Mouse (Mus musculus): ENCODE results near the gene Pgm1. TPM values are rescaled to one million over a fixed set of nuclear protein-coding genes. Genes with fewer than 3 reads are reported as not detected.

Gene Pgm1
- total and polyA plus RNA-seq, 3 experiments: 6.7 to 28.6 TPM; not detected in 1

- H3K9me3 ChIP-seq (replicated peaks; ENCODE audit: insufficient read depth, low read length): no peaks in the 10 kb centered on the region
- no peaks in the 10 kb centered on the region for H3K4me1 ChIP-seq (ENCODE audit: control insufficient read depth in 1 of 2, insufficient read depth in 2 of 2, low read length in 2 of 2)
- TF ChIP-seq ZKSCAN1 (IDR thresholded peaks at IDR 0.05; ENCODE audit: low read depth, low read length) (no peak), SIN3A (IDR thresholded peaks at IDR 0.05; ENCODE audit: low read length) (no peak), E2F4 (IDR thresholded peaks at IDR 0.05; ENCODE audit: borderline replicate concordance, low read depth, low read length) (no peak), RAD21 (IDR thresholded peaks at IDR 0.05; ENCODE audit: low read depth, low read length) (no peak), POLR2A (IDR thresholded peaks at IDR 0.05; ENCODE audit: control insufficient read depth in 1 of 2, insufficient read depth in 1 of 2, low read depth in 1 of 2, low read length in 2 of 2, poor library complexity in 1 of 2) (no peak), GATA1 (IDR thresholded peaks at IDR 0.05; ENCODE audit: low read depth, low read length) (no peak)
- no peak overlapping the region for H3K4me3 ChIP-seq (ENCODE audit: control insufficient read depth in 1 of 2, insufficient read depth in 1 of 2, low read depth in 2 of 2, low read length in 2 of 2)
- no peak overlapping the region for H3K9ac ChIP-seq (ENCODE audit: control insufficient read depth, low read depth, low read length, poor library complexity, severe bottlenecking)
- H3K79me2 ChIP-seq (ENCODE audit: control insufficient read depth, insufficient read depth, low read length, poor library complexity): no peaks in the 10 kb centered on the region; the same call in 1 of the 2 replicates
- H3K36me3 ChIP-seq (ENCODE audit: control insufficient read depth in 1 of 2, insufficient read depth in 2 of 2, low read length in 2 of 2): no peaks in the 10 kb centered on the region; a peak in 1 of 4 replicates
- H3K27ac ChIP-seq (ENCODE audit: control insufficient read depth, low read depth, low read length): no peak overlapping the region
- no peaks in the 10 kb centered on the region for H3K27me3 ChIP-seq (ENCODE audit: control insufficient read depth in 1 of 2, insufficient read depth in 2 of 2, low read length in 2 of 2)
- no peak for DNase-seq (ENCODE audit: low read depth, low spot score)
These were observed 18.7 kb downstream of the Pgm1 start for GRCm38 (mm10) chr4:99947896-99948295.

GRCm38 (mm10) chr4:99953904-99954303 lies 24.7 kb downstream of the Pgm1 start:
- TF ChIP-seq ZKSCAN1 (IDR thresholded peaks at IDR 0.05; ENCODE audit: low read depth, low read length): no peak
- no peak for TF ChIP-seq GATA1 (IDR thresholded peaks at IDR 0.05; ENCODE audit: low read depth, low read length)
- no peak for TF ChIP-seq NELFE (IDR thresholded peaks at IDR 0.05; ENCODE audit: low read depth, low read length)
- TF ChIP-seq ZMIZ1 (IDR thresholded peaks at IDR 0.05; ENCODE audit: low read depth, low read length): no peak
- no peak for TF ChIP-seq HCFC1 (IDR thresholded peaks at IDR 0.05; ENCODE audit: low read depth, low read length)
- TF ChIP-seq SMC3 (IDR thresholded peaks at IDR 0.05; ENCODE audit: low read depth, low read length): no peak
- TF ChIP-seq TAL1 (IDR thresholded peaks at IDR 0.05; ENCODE audit: low read length): no peak
- TF ChIP-seq USF2 (IDR thresholded peaks at IDR 0.05; ENCODE audit: borderline replicate concordance in 1 of 2, insufficient read depth in 1 of 2, low read depth in 1 of 2, low read length in 2 of 2): no peak
- Histone ChIP-seq H3K4me3 (ENCODE audit: control insufficient read depth in 1 of 2, insufficient read depth in 1 of 2, low read depth in 2 of 2, low read length in 2 of 2) (no peak overlapping the region), H3K9ac (ENCODE audit: control insufficient read depth, low read depth, low read length, poor library complexity, severe bottlenecking) (no peak overlapping the region), H3K36me3 (ENCODE audit: control insufficient read depth in 1 of 2, insufficient read depth in 2 of 2, low read length in 2 of 2) (no peaks in the 10 kb centered on the region; a peak in 2 of 4 replicates), H3K27ac (ENCODE audit: control insufficient read depth, low read depth, low read length) (no peak overlapping the region), H3K9me3 (replicated peaks; ENCODE audit: insufficient read depth, low read length) (no peaks in the 10 kb centered on the region), H3K4me1 (ENCODE audit: control insufficient read depth in 1 of 2, insufficient read depth in 2 of 2, low read length in 2 of 2) (0 out of 4 replicates have a peak, but pooled peaks cover 0 to 2% of the 10 kb centered on the region in 2 experiments), H3K79me2 (ENCODE audit: control insufficient read depth, insufficient read depth, low read length, poor library complexity) (no peaks in the 10 kb centered on the region; the same call in 1 of the 2 replicates), H3K27me3 (ENCODE audit: control insufficient read depth in 1 of 2, insufficient read depth in 2 of 2, low read length in 2 of 2) (no peaks in the 10 kb centered on the region)
- no peak for DNase-seq (ENCODE audit: low read depth, low spot score)

GRCm38 (mm10) chr4:99955396-99955795 lies 26.2 kb downstream of the Pgm1 start:
- H3K27ac ChIP-seq (ENCODE audit: control insufficient read depth, low read depth, low read length): no peak overlapping the region
- no peaks in the 10 kb centered on the region; a peak in 2 of 4 replicates for H3K36me3 ChIP-seq (ENCODE audit: control insufficient read depth in 1 of 2, insufficient read depth in 2 of 2, low read length in 2 of 2)
- H3K4me1 ChIP-seq (ENCODE audit: control insufficient read depth in 1 of 2, insufficient read depth in 2 of 2, low read length in 2 of 2): 0 out of 4 replicates have a peak, but pooled peaks cover 0 to 2% of the 10 kb centered on the region in 2 experiments
- H3K9me3 ChIP-seq (replicated peaks; ENCODE audit: insufficient read depth, low read length): no peaks in the 10 kb centered on the region
- DNase-seq (ENCODE audit: low read depth, low spot score): no peak
- no peak overlapping the region for H3K4me3 ChIP-seq (ENCODE audit: control insufficient read depth in 1 of 2, insufficient read depth in 1 of 2, low read depth in 2 of 2, low read length in 2 of 2)
- no peak for TF ChIP-seq ZC3H11A (IDR thresholded peaks at IDR 0.05; ENCODE audit: low read depth, low read length)
- no peak for TF ChIP-seq GATA1 (IDR thresholded peaks at IDR 0.05; ENCODE audit: low read depth, low read length)
- no peak for TF ChIP-seq BHLHE40 (IDR thresholded peaks at IDR 0.05; ENCODE audit: borderline replicate concordance, low read depth, low read length)
- no peak for TF ChIP-seq POLR2AphosphoS5 (IDR thresholded peaks at IDR 0.05; ENCODE audit: borderline replicate concordance, low read depth, low read length)
- no peak for TF ChIP-seq SMC3 (IDR thresholded peaks at IDR 0.05; ENCODE audit: low read depth, low read length)
- no peak for TF ChIP-seq TBP (IDR thresholded peaks at IDR 0.05; ENCODE audit: low read depth, low read length)
- no peak for TF ChIP-seq NRF1 (IDR thresholded peaks at IDR 0.05; ENCODE audit: insufficient read depth, low read depth, low read length, poor library complexity, severe bottlenecking)
- TF ChIP-seq USF1 (IDR thresholded peaks at IDR 0.05; ENCODE audit: low read depth, low read length): no peak
- no peak for TF ChIP-seq ZKSCAN1 (IDR thresholded peaks at IDR 0.05; ENCODE audit: low read depth, low read length)
- TF ChIP-seq MAX (IDR thresholded peaks at IDR 0.05; ENCODE audit: low read length): no peak
- TF ChIP-seq EP300 (IDR thresholded peaks at IDR 0.05; ENCODE audit: low read depth in 1 of 2, low read length in 2 of 2): no peak
- no peak for TF ChIP-seq ZNF384 (IDR thresholded peaks at IDR 0.05; ENCODE audit: low read depth, low read length)
- no peak for TF ChIP-seq ZMIZ1 (IDR thresholded peaks at IDR 0.05; ENCODE audit: low read depth, low read length)
- no peaks in the 10 kb centered on the region; the same call in 1 of the 2 replicates for H3K79me2 ChIP-seq (ENCODE audit: control insufficient read depth, insufficient read depth, low read length, poor library complexity)
- H3K9ac ChIP-seq (ENCODE audit: control insufficient read depth, low read depth, low read length, poor library complexity, severe bottlenecking): no peak overlapping the region
- H3K27me3 ChIP-seq (ENCODE audit: control insufficient read depth in 1 of 2, insufficient read depth in 2 of 2, low read length in 2 of 2): no peaks in the 10 kb centered on the region
